Mouse (Mus musculus) erythroblast, embryonic 14.5 days (primary cell): ENCODE measurements around the gene Nol3.
"Not testable (repeated sequence)": the region's sequence is repeated elsewhere in the genome, so short reads cannot be mapped to it uniquely, and the experiment has no call there.

ENCODE experiments used
- GATA1 ChIP-seq: IDR thresholded peaks from 2 replicates; pipeline ENCODE4 v1.6.1; 2012; ENCODE audit warnings: low read length, inconsistent platforms, mixed read lengths
- TAL1 ChIP-seq: IDR thresholded peaks from 3 replicates; pipeline ENCODE4 v1.6.1; 2012; ENCODE audit warnings: low read length, inconsistent platforms, mixed read lengths

DNA sequence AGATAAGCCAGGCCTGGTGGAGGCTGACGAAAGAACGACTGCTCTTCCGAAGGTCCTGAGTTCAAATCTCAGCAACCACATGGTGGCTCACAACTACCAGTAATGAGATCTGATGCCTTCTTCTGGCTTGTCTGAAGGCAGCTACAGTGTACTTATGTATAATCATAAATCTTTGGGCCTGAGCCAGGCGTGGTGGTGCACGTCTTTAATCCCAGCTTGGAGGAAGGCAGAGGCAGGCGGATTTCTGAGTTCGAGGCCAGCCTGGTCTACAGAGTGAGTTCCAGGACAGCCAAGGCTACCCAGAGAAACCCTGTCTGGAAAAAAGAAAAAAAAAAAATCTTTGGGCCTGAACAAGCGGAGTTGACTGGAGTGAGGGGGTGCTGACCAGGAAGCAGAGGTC, 15.4 kb downstream of the Nol3 start:
- not testable (repeated sequence) for TF ChIP-seq TAL1, GATA1
